Mouse (Mus musculus): ENCODE data around the gene S1pr4. TPM values are rescaled to one million over a fixed set of nuclear protein-coding genes. Genes with fewer than 3 reads are reported as not detected.

Gene S1pr4
- polyA plus RNA-seq, 1 experiment from 2014 or later, result 0.54 TPM

GRCm38 (mm10) chr10:81466881-81467280 is 33.1 kb downstream of the S1pr4 start:
- H3K4me1 ChIP-seq (ENCODE audit: control insufficient read depth, insufficient read depth, low read length), result 0 out of 2 replicates have a peak, but pooled peaks cover 8% of the 10 kb centered on the region
- no peak overlapping the region for H3K9ac ChIP-seq (ENCODE audit: low read depth, low read length)
- WGBS, result 53% methylated on average over 14 of the region's 14 CpGs
- H3K36me3 ChIP-seq (ENCODE audit: control insufficient read depth, insufficient read depth, low read length), result no peaks in the 10 kb centered on the region
- H3K4me3 ChIP-seq (ENCODE audit: low read length), result no peak overlapping the region
- H3K9me3 ChIP-seq (ENCODE audit: control insufficient read depth, low read length), result no peaks in the 10 kb centered on the region
- ATAC-seq (ENCODE audit: low FRiP score, low TSS enrichment), result no peak
- no peak overlapping the region for H3K27ac ChIP-seq (ENCODE audit: low read depth, low read length)
- peaks cover 47% of the 10 kb centered on the region for H3K27me3 ChIP-seq (ENCODE audit: control insufficient read depth, insufficient read depth, low read length)
- H3K4me2 ChIP-seq (replicated peaks; ENCODE audit: low read depth, low read length), result no peak overlapping the region

- Histone ChIP-seq H3K36me3 (ENCODE audit: control insufficient read depth, insufficient read depth, low read length) (no peaks in the 10 kb centered on the region), H3K4me1 (ENCODE audit: control insufficient read depth, insufficient read depth, low read length) (0 out of 2 replicates have a peak, but pooled peaks cover 8% of the 10 kb centered on the region), H3K4me3 (ENCODE audit: low read length) (no peak overlapping the region), H3K27ac (ENCODE audit: low read depth, low read length) (no peak overlapping the region), H3K9ac (ENCODE audit: low read depth, low read length) (no peak overlapping the region), H3K4me2 (replicated peaks; ENCODE audit: low read depth, low read length) (no peak overlapping the region), H3K9me3 (ENCODE audit: control insufficient read depth, low read length) (no peaks in the 10 kb centered on the region), H3K27me3 (ENCODE audit: control insufficient read depth, insufficient read depth, low read length) (peaks cover 48% of the 10 kb centered on the region)
- no peak for ATAC-seq (ENCODE audit: low FRiP score, low TSS enrichment)
- WGBS, result 96% methylated on average over 2 of the region's 2 CpGs
These were observed 33.9 kb downstream of the S1pr4 start for GRCm38 (mm10) chr10:81466066-81466465.

GRCm38 (mm10) chr10:81465265-81465645 is 34.7 kb downstream of the S1pr4 start:
- Histone ChIP-seq H3K27me3 (ENCODE audit: control insufficient read depth, insufficient read depth, low read length) (peaks cover 52% of the 10 kb centered on the region), H3K4me3 (ENCODE audit: low read length) (no peak overlapping the region), H3K9ac (ENCODE audit: low read depth, low read length) (no peak overlapping the region), H3K9me3 (ENCODE audit: control insufficient read depth, low read length) (no peaks in the 10 kb centered on the region), H3K4me1 (ENCODE audit: control insufficient read depth, insufficient read depth, low read length) (0 out of 2 replicates have a peak, but pooled peaks cover 8% of the 10 kb centered on the region), H3K36me3 (ENCODE audit: control insufficient read depth, insufficient read depth, low read length) (no peaks in the 10 kb centered on the region), H3K4me2 (replicated peaks; ENCODE audit: low read depth, low read length) (no peak overlapping the region), H3K27ac (ENCODE audit: low read depth, low read length) (no peak overlapping the region)
- 4% methylated on average over 5 of the region's 5 CpGs for WGBS
- ATAC-seq (ENCODE audit: low FRiP score, low TSS enrichment), result peak; percentile 16

- H3K4me1 ChIP-seq (ENCODE audit: control insufficient read depth, insufficient read depth, low read length), result 0 out of 2 replicates have a peak, but pooled peaks cover 8% of the 10 kb centered on the region
- H3K27me3 ChIP-seq (ENCODE audit: control insufficient read depth, insufficient read depth, low read length), result peaks cover 58% of the 10 kb centered on the region
- ATAC-seq (ENCODE audit: low FRiP score, low TSS enrichment), result peak; percentile 82
- no peaks in the 10 kb centered on the region for H3K9me3 ChIP-seq (ENCODE audit: control insufficient read depth, low read length)
- no peaks in the 10 kb centered on the region for H3K36me3 ChIP-seq (ENCODE audit: control insufficient read depth, insufficient read depth, low read length)
- WGBS, result under 1% methylated on average over 30 of the region's 33 CpGs
- H3K27ac ChIP-seq (ENCODE audit: low read depth, low read length), result no peak overlapping the region
- H3K4me3 ChIP-seq (ENCODE audit: low read length), result peak overlapping the region; percentile 33
- peak overlapping the region; percentile 48 for H3K4me2 ChIP-seq (replicated peaks; ENCODE audit: low read depth, low read length)
- H3K9ac ChIP-seq (ENCODE audit: low read depth, low read length), result peak overlapping the region; percentile 14
These were observed 35.3 kb downstream of the S1pr4 start for GRCm38 (mm10) chr10:81464405-81465264.

GRCm38 (mm10) chr10:81463531-81463930 is 36.4 kb downstream of the S1pr4 start:
- Histone ChIP-seq H3K36me3 (ENCODE audit: control insufficient read depth, insufficient read depth, low read length) (no peaks in the 10 kb centered on the region), H3K4me3 (ENCODE audit: low read length) (no peak overlapping the region), H3K4me2 (replicated peaks; ENCODE audit: low read depth, low read length) (no peak overlapping the region), H3K4me1 (ENCODE audit: control insufficient read depth, insufficient read depth, low read length) (0 out of 2 replicates have a peak, but pooled peaks cover 8% of the 10 kb centered on the region), H3K9me3 (ENCODE audit: control insufficient read depth, low read length) (no peaks in the 10 kb centered on the region), H3K27ac (ENCODE audit: low read depth, low read length) (no peak overlapping the region), H3K9ac (ENCODE audit: low read depth, low read length) (no peak overlapping the region), H3K27me3 (ENCODE audit: control insufficient read depth, insufficient read depth, low read length) (peaks cover 60% of the 10 kb centered on the region)
- ATAC-seq (ENCODE audit: low FRiP score, low TSS enrichment), result no peak
- 56% methylated on average over 4 of the region's 4 CpGs for WGBS

- no peak overlapping the region for H3K4me2 ChIP-seq (replicated peaks; ENCODE audit: low read depth, low read length)
- no peaks in the 10 kb centered on the region for H3K9me3 ChIP-seq (ENCODE audit: control insufficient read depth, low read length)
- no peak overlapping the region for H3K9ac ChIP-seq (ENCODE audit: low read depth, low read length)
- peaks cover 65% of the 10 kb centered on the region for H3K27me3 ChIP-seq (ENCODE audit: control insufficient read depth, insufficient read depth, low read length)
- H3K27ac ChIP-seq (ENCODE audit: low read depth, low read length), result no peak overlapping the region
- H3K36me3 ChIP-seq (ENCODE audit: control insufficient read depth, insufficient read depth, low read length), result no peaks in the 10 kb centered on the region
- 77% methylated on average over 7 of the region's 7 CpGs for WGBS
- no peak overlapping the region for H3K4me3 ChIP-seq (ENCODE audit: low read length)
- 0 out of 2 replicates have a peak, but pooled peaks cover 8% of the 10 kb centered on the region for H3K4me1 ChIP-seq (ENCODE audit: control insufficient read depth, insufficient read depth, low read length)
- ATAC-seq (ENCODE audit: low FRiP score, low TSS enrichment), result no peak
These were observed 37.0 kb downstream of the S1pr4 start for GRCm38 (mm10) chr10:81462917-81463316.

GRCm38 (mm10) chr10:81462415-81462804 is 37.5 kb downstream of the S1pr4 start:
- H3K4me1 ChIP-seq (ENCODE audit: control insufficient read depth, insufficient read depth, low read length), result 0 out of 2 replicates have a peak, but pooled peaks cover 8% of the 10 kb centered on the region
- no peak overlapping the region for H3K4me3 ChIP-seq (ENCODE audit: low read length)
- H3K4me2 ChIP-seq (replicated peaks; ENCODE audit: low read depth, low read length), result no peak overlapping the region
- no peak overlapping the region for H3K27ac ChIP-seq (ENCODE audit: low read depth, low read length)
- no peak overlapping the region for H3K9ac ChIP-seq (ENCODE audit: low read depth, low read length)
- no peak for ATAC-seq (ENCODE audit: low FRiP score, low TSS enrichment)
- H3K27me3 ChIP-seq (ENCODE audit: control insufficient read depth, insufficient read depth, low read length), result peaks cover 70% of the 10 kb centered on the region
- H3K36me3 ChIP-seq (ENCODE audit: control insufficient read depth, insufficient read depth, low read length), result no peaks in the 10 kb centered on the region
- 42% methylated on average over 7 of the region's 7 CpGs for WGBS
- H3K9me3 ChIP-seq (ENCODE audit: control insufficient read depth, low read length), result no peaks in the 10 kb centered on the region

GRCm38 (mm10) chr10:81461673-81462414 is 38.1 kb downstream of the S1pr4 start:
- Histone ChIP-seq H3K9me3 (ENCODE audit: control insufficient read depth, low read length) (no peaks in the 10 kb centered on the region), H3K27me3 (ENCODE audit: control insufficient read depth, insufficient read depth, low read length) (peaks cover 76% of the 10 kb centered on the region), H3K9ac (ENCODE audit: low read depth, low read length) (no peak overlapping the region), H3K4me2 (replicated peaks; ENCODE audit: low read depth, low read length) (0 out of 2 replicates have a peak overlapping the region, but pooled peaks have one; percentile 4), H3K27ac (ENCODE audit: low read depth, low read length) (no peak overlapping the region), H3K4me3 (ENCODE audit: low read length) (no peak overlapping the region), H3K4me1 (ENCODE audit: control insufficient read depth, insufficient read depth, low read length) (0 out of 2 replicates have a peak, but pooled peaks cover 8% of the 10 kb centered on the region), H3K36me3 (ENCODE audit: control insufficient read depth, insufficient read depth, low read length) (no peaks in the 10 kb centered on the region)
- ATAC-seq (ENCODE audit: low FRiP score, low TSS enrichment), result no peak
- WGBS, result 6% methylated on average over 16 of the region's 16 CpGs

Data from kidney, embryonic 14.5 days (tissue).